Mouse (Mus musculus): Measurements from ENCODE around the gene Lias. TPM values are rescaled to one million over a fixed set of nuclear protein-coding genes. Genes with fewer than 3 reads are reported as not detected.

The Lias gene
- polyA plus RNA-seq, 1 experiment from 2014 or later = 68.0 TPM

DNA sequence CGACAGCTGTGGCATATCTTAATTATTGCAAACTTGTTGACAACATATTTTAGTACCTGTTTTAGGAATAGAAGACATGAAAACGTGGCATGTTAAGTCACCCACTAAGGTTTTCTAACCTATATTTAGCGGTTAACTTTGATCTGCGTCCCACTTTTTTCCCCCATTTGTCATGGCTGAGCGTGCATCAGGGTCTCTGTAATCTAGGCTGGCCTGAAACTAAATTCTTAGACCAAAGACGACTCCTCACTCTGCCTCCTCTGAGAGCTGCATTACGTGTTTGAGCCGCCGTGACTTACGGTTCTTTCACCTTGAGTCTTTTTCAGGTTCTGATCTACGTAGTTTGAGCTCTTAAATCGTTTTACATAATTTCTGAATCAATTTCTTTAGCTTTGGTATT lies 456 bp downstream of the Lias start:
- Histone ChIP-seq H3K27ac (replicated peaks) (peak overlapping the region; percentile 99), H3K9me3 (replicated peaks) (no peaks in the 10 kb centered on the region), H3K4me1 (peaks cover 23% of the 10 kb centered on the region), H3K4me3 (peak overlapping the region; percentile 87), H3K27me3 (ENCODE audit: low read depth, poor library complexity, severe bottlenecking) (no peaks in the 10 kb centered on the region), H3K36me3 (peaks cover 66% of the 10 kb centered on the region)
- WGBS = 5% methylated on average over 12 of the region's 12 CpGs
- DNase-seq (ENCODE audit: low spot score) = no peak

- Histone ChIP-seq H3K27me3 (ENCODE audit: low read depth, poor library complexity, severe bottlenecking) (no peaks in the 10 kb centered on the region), H3K36me3 (peaks cover 67% of the 10 kb centered on the region), H3K9me3 (replicated peaks) (no peaks in the 10 kb centered on the region), H3K27ac (replicated peaks) (no peak overlapping the region), H3K4me3 (no peak overlapping the region), H3K4me1 (peaks cover 18% of the 10 kb centered on the region)
- DNase-seq (ENCODE audit: low spot score) = no peak
- WGBS = 92% methylated on average over 7 of the region's 7 CpGs
These were observed 3.1 kb downstream of the Lias start for GRCm38 (mm10) chr5:65394425-65394824.

DNA sequence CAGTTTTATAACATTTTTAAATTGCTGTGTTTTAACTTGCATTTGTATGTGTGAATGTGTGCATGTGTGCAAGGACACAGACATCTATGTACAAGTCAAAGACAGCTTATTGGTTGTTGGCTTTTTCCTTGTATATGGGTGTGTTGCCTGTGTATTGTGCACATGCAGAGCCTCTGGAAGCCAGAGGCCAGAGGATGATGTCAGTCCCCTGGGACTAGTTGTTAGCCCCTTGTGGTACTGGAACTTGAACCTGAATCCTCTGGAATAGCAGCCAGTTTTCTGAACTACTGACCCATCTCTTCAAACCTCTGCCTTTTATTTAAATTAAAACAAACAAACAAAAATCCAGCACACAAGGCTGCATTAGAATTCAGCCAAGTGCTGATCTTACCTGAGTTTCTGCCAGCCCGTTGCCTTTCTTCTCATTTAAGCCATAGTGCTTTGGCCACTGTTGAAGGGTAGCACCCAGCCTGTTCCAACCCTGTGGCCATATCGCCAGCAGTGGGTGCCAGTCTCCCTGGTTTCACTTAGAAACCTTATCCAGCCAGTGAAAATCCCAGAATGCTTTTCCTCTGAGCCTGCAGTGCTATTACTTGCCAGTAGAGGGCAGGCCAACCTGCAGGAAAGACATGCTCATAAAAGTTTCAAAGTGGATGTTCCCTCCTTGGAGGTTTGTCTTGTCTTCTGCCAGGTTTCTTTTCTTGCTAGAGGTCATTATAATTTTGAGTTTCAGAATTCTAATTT lies 10.1 kb downstream of the Lias start:
- Histone ChIP-seq H3K27me3 (ENCODE audit: low read depth, poor library complexity, severe bottlenecking) (no peaks in the 10 kb centered on the region), H3K36me3 (peaks cover 91% of the 10 kb centered on the region), H3K9me3 (replicated peaks) (no peaks in the 10 kb centered on the region), H3K4me1 (no peaks in the 10 kb centered on the region), H3K27ac (replicated peaks) (no peak overlapping the region), H3K4me3 (no peak overlapping the region)
- DNase-seq (ENCODE audit: low spot score) = peak; percentile 75
- 29% methylated on average over 2 of the region's 2 CpGs for WGBS

GRCm38 (mm10) chr5:65407989-65408388 lies 16.7 kb downstream of the Lias start:
- H3K4me3 ChIP-seq = no peak overlapping the region
- H3K4me1 ChIP-seq = peaks cover 8% of the 10 kb centered on the region
- H3K9me3 ChIP-seq (replicated peaks) = no peaks in the 10 kb centered on the region
- H3K27ac ChIP-seq (replicated peaks) = peak overlapping the region; percentile 46; the same call in 1 of the 2 replicates
- H3K27me3 ChIP-seq (ENCODE audit: low read depth, poor library complexity, severe bottlenecking) = no peaks in the 10 kb centered on the region
- H3K36me3 ChIP-seq = peaks cover 81% of the 10 kb centered on the region
- WGBS = 29% methylated on average over 12 of the region's 12 CpGs
- no peak for DNase-seq (ENCODE audit: low spot score)

GRCm38 (mm10) chr5:65415653-65416458 lies 24.6 kb downstream of the Lias start:
- Histone ChIP-seq H3K36me3 (peaks cover 52% of the 10 kb centered on the region), H3K27ac (replicated peaks) (peak overlapping the region; percentile 83), H3K9me3 (replicated peaks) (no peaks in the 10 kb centered on the region), H3K4me1 (peaks cover 13% of the 10 kb centered on the region), H3K27me3 (ENCODE audit: low read depth, poor library complexity, severe bottlenecking) (no peaks in the 10 kb centered on the region), H3K4me3 (peak overlapping the region; percentile 27; the same call in 1 of the 2 replicates)
- DNase-seq (ENCODE audit: low spot score) = peak; percentile 63
- 17% methylated on average over 26 of the region's 26 CpGs for WGBS

GRCm38 (mm10) chr5:65419136-65419535 lies 27.8 kb downstream of the Lias start:
- 88% methylated on average over 10 of the region's 10 CpGs for WGBS
- H3K4me3 ChIP-seq = no peak overlapping the region
- peaks cover 61% of the 10 kb centered on the region for H3K36me3 ChIP-seq

GRCm38 (mm10) chr5:65420822-65421221 lies 29.5 kb downstream of the Lias start:
- H3K4me1 ChIP-seq = peaks cover 5% of the 10 kb centered on the region
- no peak overlapping the region for H3K4me3 ChIP-seq
- no peaks in the 10 kb centered on the region for H3K9me3 ChIP-seq (replicated peaks)
- H3K27ac ChIP-seq (replicated peaks) = no peak overlapping the region
- 90% methylated on average over 6 of the region's 6 CpGs for WGBS
- H3K27me3 ChIP-seq (ENCODE audit: low read depth, poor library complexity, severe bottlenecking) = no peaks in the 10 kb centered on the region
- peaks cover 73% of the 10 kb centered on the region for H3K36me3 ChIP-seq
- DNase-seq (ENCODE audit: low spot score) = no peak

More at GRCm38 (mm10) chr5:65419136-65419535, 27.8 kb downstream of the Lias start:
- Histone ChIP-seq H3K27me3 (ENCODE audit: low read depth, poor library complexity, severe bottlenecking) (no peaks in the 10 kb centered on the region), H3K27ac (replicated peaks) (no peak overlapping the region), H3K9me3 (replicated peaks) (no peaks in the 10 kb centered on the region), H3K4me1 (peaks cover 13% of the 10 kb centered on the region)
- DNase-seq (ENCODE audit: low spot score) = no peak

DNA sequence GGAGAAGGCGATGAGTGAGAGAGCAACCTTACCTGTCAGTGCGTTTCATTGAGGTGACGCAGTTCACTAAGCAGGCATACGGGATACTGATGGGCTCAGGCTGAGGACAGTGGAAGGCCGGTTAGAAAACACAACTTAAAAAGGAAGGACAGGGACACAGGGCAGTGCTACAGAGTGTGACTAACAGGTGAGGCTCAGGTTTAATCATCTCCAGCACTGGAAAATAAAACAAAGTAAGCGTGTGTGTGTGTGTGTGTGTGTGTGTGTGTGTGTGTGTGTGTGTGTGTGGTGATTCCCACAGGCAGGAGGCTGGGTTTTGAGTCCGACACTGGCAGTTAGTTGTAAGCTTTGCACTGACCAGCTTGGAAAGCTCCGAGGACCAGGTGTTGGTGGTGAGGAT lies 31.5 kb downstream of the Lias start:
- Histone ChIP-seq H3K4me3 (no peak overlapping the region), H3K9me3 (replicated peaks) (no peaks in the 10 kb centered on the region), H3K27ac (replicated peaks) (no peak overlapping the region), H3K36me3 (peaks cover 67% of the 10 kb centered on the region), H3K27me3 (ENCODE audit: low read depth, poor library complexity, severe bottlenecking) (no peaks in the 10 kb centered on the region), H3K4me1 (no peaks in the 10 kb centered on the region)
- WGBS = 91% methylated on average over 8 of the region's 8 CpGs
- DNase-seq (ENCODE audit: low spot score) = no peak

DNA sequence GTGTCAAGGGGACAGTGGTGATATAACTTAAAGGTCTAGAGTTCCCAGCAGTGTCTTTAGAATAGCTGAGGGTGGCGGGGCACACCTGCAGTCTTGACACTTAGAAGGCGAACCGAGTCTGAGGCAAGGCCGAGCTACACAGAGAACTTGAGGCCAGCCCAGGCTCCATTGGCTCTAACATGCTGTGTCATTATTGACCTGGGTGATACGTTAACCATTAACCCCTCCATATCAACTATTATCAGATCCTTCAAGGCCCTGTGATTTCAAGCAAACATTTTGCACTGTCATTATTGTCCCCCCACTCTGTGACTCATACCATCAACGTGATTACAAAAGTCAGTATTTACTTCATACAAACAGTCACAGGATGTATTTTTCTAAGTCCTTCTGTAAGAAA lies 32.9 kb downstream of the Lias start:
- DNase-seq (ENCODE audit: low spot score) = no peak
- peaks cover 59% of the 10 kb centered on the region for H3K36me3 ChIP-seq
- no peaks in the 10 kb centered on the region for H3K9me3 ChIP-seq (replicated peaks)
- 0 out of 2 replicates have a peak, but pooled peaks cover 3% of the 10 kb centered on the region for H3K4me1 ChIP-seq
- 95% methylated on average over 6 of the region's 6 CpGs for WGBS
- no peak overlapping the region for H3K27ac ChIP-seq (replicated peaks)
- no peak overlapping the region for H3K4me3 ChIP-seq
- no peaks in the 10 kb centered on the region for H3K27me3 ChIP-seq (ENCODE audit: low read depth, poor library complexity, severe bottlenecking)

DNA sequence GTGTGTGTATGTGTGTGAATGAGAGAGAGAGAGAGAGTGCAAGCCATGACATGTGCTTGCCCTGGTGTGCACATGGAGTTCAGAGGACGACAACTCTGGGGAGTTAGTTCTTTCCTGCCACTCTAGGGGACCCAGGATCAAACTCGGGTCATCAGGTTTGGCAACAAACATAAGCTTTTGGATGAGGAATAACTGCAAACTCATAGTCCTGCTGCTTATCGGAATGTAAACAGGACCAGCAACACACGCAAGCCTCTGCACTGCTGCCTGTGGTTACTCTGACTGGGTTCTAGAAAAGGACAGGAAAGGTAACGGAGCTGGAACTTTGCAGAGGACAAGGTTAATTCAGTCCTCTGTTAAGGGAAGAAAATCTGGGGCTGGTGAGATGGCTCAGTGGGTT lies 34.0 kb downstream of the Lias start:
- no peak for DNase-seq (ENCODE audit: low spot score)
- H3K27me3 ChIP-seq (ENCODE audit: low read depth, poor library complexity, severe bottlenecking) = no peaks in the 10 kb centered on the region
- H3K4me1 ChIP-seq = 0 out of 2 replicates have a peak, but pooled peaks cover 3% of the 10 kb centered on the region
- no peaks in the 10 kb centered on the region for H3K9me3 ChIP-seq (replicated peaks)
- no peak overlapping the region for H3K4me3 ChIP-seq
- no peak overlapping the region for H3K27ac ChIP-seq (replicated peaks)
- 85% methylated on average over 5 of the region's 5 CpGs for WGBS
- H3K36me3 ChIP-seq = peaks cover 59% of the 10 kb centered on the region

GRCm38 (mm10) chr5:65428321-65428720 lies 37.0 kb downstream of the Lias start:
- Histone ChIP-seq H3K36me3 (peaks cover 31% of the 10 kb centered on the region), H3K4me3 (no peak overlapping the region), H3K9me3 (replicated peaks) (no peaks in the 10 kb centered on the region), H3K27ac (replicated peaks) (no peak overlapping the region), H3K4me1 (0 out of 2 replicates have a peak, but pooled peaks cover 3% of the 10 kb centered on the region), H3K27me3 (ENCODE audit: low read depth, poor library complexity, severe bottlenecking) (no peaks in the 10 kb centered on the region)
- DNase-seq (ENCODE audit: low spot score) = no peak
- 38% methylated on average over 4 of the region's 4 CpGs for WGBS

GRCm38 (mm10) chr5:65429441-65429840 lies 38.1 kb downstream of the Lias start:
- Histone ChIP-seq H3K27me3 (ENCODE audit: low read depth, poor library complexity, severe bottlenecking) (no peaks in the 10 kb centered on the region), H3K4me3 (no peak overlapping the region), H3K36me3 (peaks cover 22% of the 10 kb centered on the region), H3K27ac (replicated peaks) (no peak overlapping the region), H3K4me1 (peaks cover 6% of the 10 kb centered on the region), H3K9me3 (replicated peaks) (no peaks in the 10 kb centered on the region)
- no peak for DNase-seq (ENCODE audit: low spot score)
- 92% methylated on average over 5 of the region's 5 CpGs for WGBS

All from midbrain, embryonic 10.5 days (tissue).